Mouse (Mus musculus): ENCODE results near the gene Phpt1. TPM values are rescaled to one million over a fixed set of nuclear protein-coding genes. Genes with fewer than 3 reads are reported as not detected.

The Phpt1 gene
- polyA plus RNA-seq, 1 experiment from 2014 or later: 123 TPM

Other genes starting within 250 kb of the Phpt1 start
- gene Man1b1, start 242.9 kb downstream of the Phpt1 start, polyA plus RNA-seq (2015; fragmentation: Nextera tagmentation; extraction: Ambion mirVana): 46.0 and 47.0 TPM in 2 replicates
- gene Dpp7, start 218.9 kb downstream of the Phpt1 start, polyA plus RNA-seq (2015; fragmentation: Nextera tagmentation; extraction: Ambion mirVana): 23.8 and 26.8 TPM in 2 replicates
- 34.8 and 40.0 TPM in 2 replicates for gene Uap1l1, start 209.5 kb downstream of the Phpt1 start, polyA plus RNA-seq (2015; fragmentation: Nextera tagmentation; extraction: Ambion mirVana)
- 30.7 and 35.9 TPM in 2 replicates for gene Sapcd2, start 202.9 kb downstream of the Phpt1 start, polyA plus RNA-seq (2015; fragmentation: Nextera tagmentation; extraction: Ambion mirVana)
- 16.6 and 19.4 TPM in 2 replicates for gene Entpd2, start 179.3 kb downstream of the Phpt1 start, polyA plus RNA-seq (2015; fragmentation: Nextera tagmentation; extraction: Ambion mirVana)
- gene Npdc1, start 175.9 kb downstream of the Phpt1 start, polyA plus RNA-seq (2015; fragmentation: Nextera tagmentation; extraction: Ambion mirVana): 54.9 and 66.1 TPM in 2 replicates
- 0.19 TPM in 1 of 2 replicates, not detected in the other for gene Fut7, start 152.0 kb downstream of the Phpt1 start, polyA plus RNA-seq (2015; fragmentation: Nextera tagmentation; extraction: Ambion mirVana)
- 4.0 and 4.6 TPM in 2 replicates for gene Abca2, start 146.5 kb downstream of the Phpt1 start, polyA plus RNA-seq (2015; fragmentation: Nextera tagmentation; extraction: Ambion mirVana)
- 60.5 and 113 TPM in 2 replicates for gene Clic3, start 118.4 kb downstream of the Phpt1 start, polyA plus RNA-seq (2015; fragmentation: Nextera tagmentation; extraction: Ambion mirVana)
- 44.1 and 49.4 TPM in 2 replicates for gene Paxx, start 114.1 kb downstream of the Phpt1 start, polyA plus RNA-seq (2015; fragmentation: Nextera tagmentation; extraction: Ambion mirVana)
- gene Ptgds, start 105.2 kb downstream of the Phpt1 start, polyA plus RNA-seq (2015; fragmentation: Nextera tagmentation; extraction: Ambion mirVana): 6.1 and 6.7 TPM in 2 replicates
- not detected in 2 replicates for gene Lcn12, start 81.3 kb downstream of the Phpt1 start, polyA plus RNA-seq (2015; fragmentation: Nextera tagmentation; extraction: Ambion mirVana)
- 76.5 and 86.0 TPM in 2 replicates for gene Fbxw5, start 74.5 kb downstream of the Phpt1 start, polyA plus RNA-seq (2015; fragmentation: Nextera tagmentation; extraction: Ambion mirVana)
- 8.9 and 9.5 TPM in 2 replicates for gene C8g, start 73.5 kb downstream of the Phpt1 start, polyA plus RNA-seq (2015; fragmentation: Nextera tagmentation; extraction: Ambion mirVana)
- 31.5 and 32.1 TPM in 2 replicates for gene Traf2, start 28.3 kb downstream of the Phpt1 start, polyA plus RNA-seq (2015; fragmentation: Nextera tagmentation; extraction: Ambion mirVana)
- 377 and 401 TPM in 2 replicates for gene Edf1, start 17.4 kb downstream of the Phpt1 start, polyA plus RNA-seq (2015; fragmentation: Nextera tagmentation; extraction: Ambion mirVana)
- gene Mamdc4, start 379 bp downstream of the Phpt1 start, polyA plus RNA-seq (2015; fragmentation: Nextera tagmentation; extraction: Ambion mirVana): 74.0 and 87.4 TPM in 2 replicates
- 0.26 and 0.94 TPM in 2 replicates for gene Ajm1, start 6.5 kb upstream of the Phpt1 start, polyA plus RNA-seq (2015; fragmentation: Nextera tagmentation; extraction: Ambion mirVana)
- gene Rabl6, start 33.3 kb upstream of the Phpt1 start, polyA plus RNA-seq (2015; fragmentation: Nextera tagmentation; extraction: Ambion mirVana): 56.4 and 60.3 TPM in 2 replicates
- gene Ccdc183, start 42.5 kb upstream of the Phpt1 start, polyA plus RNA-seq (2015; fragmentation: Nextera tagmentation; extraction: Ambion mirVana): 0.09 and 0.15 TPM in 2 replicates
- gene Tmem141, start 46.8 kb upstream of the Phpt1 start, polyA plus RNA-seq (2015; fragmentation: Nextera tagmentation; extraction: Ambion mirVana): 27.8 and 33.9 TPM in 2 replicates
- gene Fcna, start 52.8 kb upstream of the Phpt1 start, polyA plus RNA-seq (2015; fragmentation: Nextera tagmentation; extraction: Ambion mirVana): 4.9 and 5.3 TPM in 2 replicates
- 0.37 TPM in 1 of 2 replicates, not detected in the other for gene Lcn8, start 77.9 kb upstream of the Phpt1 start, polyA plus RNA-seq (2015; fragmentation: Nextera tagmentation; extraction: Ambion mirVana)
- gene Lcn5, start 82.7 kb upstream of the Phpt1 start, polyA plus RNA-seq (2015; fragmentation: Nextera tagmentation; extraction: Ambion mirVana): not detected in 2 replicates
- not detected in 2 replicates for gene Lcn6, start 101.6 kb upstream of the Phpt1 start, polyA plus RNA-seq (2015; fragmentation: Nextera tagmentation; extraction: Ambion mirVana)
- not detected in 2 replicates for gene Lcn10, start 107.5 kb upstream of the Phpt1 start, polyA plus RNA-seq (2015; fragmentation: Nextera tagmentation; extraction: Ambion mirVana)
- not detected in 2 replicates for gene Obp2a, start 124.8 kb upstream of the Phpt1 start, polyA plus RNA-seq (2015; fragmentation: Nextera tagmentation; extraction: Ambion mirVana)
- gene Bmyc, start 131.5 kb upstream of the Phpt1 start, polyA plus RNA-seq (2015; fragmentation: Nextera tagmentation; extraction: Ambion mirVana): 62.0 and 73.4 TPM in 2 replicates
- gene Obp2b, start 161.8 kb upstream of the Phpt1 start, polyA plus RNA-seq (2015; fragmentation: Nextera tagmentation; extraction: Ambion mirVana): not detected in 2 replicates
- not detected in 2 replicates for gene Lcn3, start 190.3 kb upstream of the Phpt1 start, polyA plus RNA-seq (2015; fragmentation: Nextera tagmentation; extraction: Ambion mirVana)
- not detected in 2 replicates for gene Lcn11, start 201.8 kb upstream of the Phpt1 start, polyA plus RNA-seq (2015; fragmentation: Nextera tagmentation; extraction: Ambion mirVana)
- gene Gm13539, start 207.0 kb upstream of the Phpt1 start, polyA plus RNA-seq (2015; fragmentation: Nextera tagmentation; extraction: Ambion mirVana): not detected in 2 replicates
- not detected in 2 replicates for gene Glt6d1, start 240.6 kb upstream of the Phpt1 start, polyA plus RNA-seq (2015; fragmentation: Nextera tagmentation; extraction: Ambion mirVana)
- not detected in 2 replicates for gene Lcn9, start 247.9 kb upstream of the Phpt1 start, polyA plus RNA-seq (2015; fragmentation: Nextera tagmentation; extraction: Ambion mirVana)